Mouse (Mus musculus) gastrocnemius, adult 8-10 months (tissue): ENCODE data around the gene A830005F24Rik. TPM values are rescaled to one million over a fixed set of nuclear protein-coding genes. Genes with fewer than 3 reads are reported as not detected.
A peak's percentile ranks its signal among the peaks of the same experiment; 100 is the strongest.
"Not testable (repeated sequence)": the region's sequence is repeated elsewhere in the genome, so short reads cannot be mapped to it uniquely, and the experiment has no call there.

Experiments
- DNase-seq, 2 experiments: peaks; one replicate each; pipeline ENCODE4 v3.0.0; 2022; ENCODE audit warnings: low spot score in 2 of 2
- total RNA-seq, 4 experiments: library from RNA; stranded (reverse); gene quantifications; 2 replicates each; pipeline ENCODE4 v1.2.4; 2022

A830005F24Rik gene
- total RNA-seq, result under 1 TPM in 1 of 4 experiments, not detected in 3; 0.44 TPM

- peak; percentile 61 to 71 for DNase-seq
Measured at GRCm38 (mm10) chr13:48513003-48513929, at the start of gene A830005F24Rik, which contains the start of gene Zfp169. Gene A830005F24Rik (plus strand): TSS chr13:48513570. Gene Zfp169 (minus strand): TSS chr13:48513451.

DNA sequence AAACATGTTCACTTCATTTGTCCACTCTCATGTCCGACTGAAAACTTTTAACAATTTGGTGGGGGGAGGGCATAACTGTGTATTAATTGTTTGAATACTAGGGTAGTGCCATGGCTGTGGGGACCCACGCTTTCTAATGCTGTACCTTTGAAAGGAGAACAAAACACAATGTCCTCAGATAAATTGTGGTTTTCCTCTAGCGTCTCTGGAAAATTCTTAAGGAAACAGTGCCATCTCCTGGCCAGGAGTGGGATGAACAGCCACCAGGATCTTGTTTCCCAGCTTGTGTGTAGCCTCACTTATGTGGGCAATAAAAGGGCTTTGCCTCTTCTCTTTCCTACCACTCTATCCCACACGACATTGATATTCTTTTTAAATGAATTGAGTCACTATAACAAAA, 49.2 kb upstream of the A830005F24Rik start:
- peak; percentile 26 to 27 for DNase-seq

DNA sequence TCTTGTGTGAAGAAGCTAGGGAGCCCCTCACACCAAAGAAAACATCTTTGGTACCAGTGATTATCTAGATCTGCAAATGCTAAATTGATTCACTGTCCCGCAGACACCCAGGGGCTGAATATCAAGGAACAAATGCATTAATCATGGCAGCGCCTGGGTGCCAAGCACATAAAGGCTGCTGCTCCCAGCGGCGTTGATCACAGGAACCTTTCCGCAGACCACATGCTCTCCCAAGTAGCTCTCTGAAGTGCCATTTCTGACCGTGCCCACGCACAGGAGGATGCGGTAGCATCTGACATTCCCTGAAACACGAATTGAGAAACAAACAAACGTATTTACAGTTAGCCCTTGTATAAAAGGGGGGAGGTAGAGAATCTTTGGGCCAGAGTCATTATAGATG, 47.2 kb upstream of the A830005F24Rik start:
- DNase-seq, result no peak

DNA sequence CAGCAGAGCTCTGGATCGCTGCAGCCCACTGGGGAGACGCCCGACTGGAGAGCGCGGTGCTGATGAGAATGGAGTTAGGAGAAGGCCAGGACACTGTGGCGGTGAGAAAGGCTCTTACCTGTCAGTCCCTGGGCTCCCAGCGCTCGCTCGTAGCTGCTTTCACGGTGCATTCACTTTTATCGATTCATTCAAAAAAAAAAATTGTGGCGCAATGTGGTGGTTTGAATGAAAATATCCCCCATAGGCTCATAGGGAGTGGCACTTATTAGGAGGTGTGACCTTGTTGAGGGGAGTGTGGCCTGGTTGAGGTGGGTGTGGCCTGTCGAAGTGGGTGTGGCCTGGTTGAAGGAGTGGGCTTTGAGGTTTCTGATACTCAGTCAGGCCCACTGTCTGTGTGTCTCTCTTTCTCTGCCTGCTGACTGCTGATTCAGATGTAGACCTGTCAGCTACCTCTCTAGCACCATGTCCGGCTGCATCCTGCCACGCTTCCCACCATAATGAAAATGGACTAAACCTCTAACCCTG, 44.7 kb upstream of the A830005F24Rik start:
- DNase-seq, result no peak

- DNase-seq, result no peak
Measured at GRCm38 (mm10) chr13:48483606-48484005, 29.8 kb upstream of the A830005F24Rik start.

- DNase-seq, result no peak
Measured at GRCm38 (mm10) chr13:48490396-48491182, 22.8 kb upstream of the A830005F24Rik start.

DNA sequence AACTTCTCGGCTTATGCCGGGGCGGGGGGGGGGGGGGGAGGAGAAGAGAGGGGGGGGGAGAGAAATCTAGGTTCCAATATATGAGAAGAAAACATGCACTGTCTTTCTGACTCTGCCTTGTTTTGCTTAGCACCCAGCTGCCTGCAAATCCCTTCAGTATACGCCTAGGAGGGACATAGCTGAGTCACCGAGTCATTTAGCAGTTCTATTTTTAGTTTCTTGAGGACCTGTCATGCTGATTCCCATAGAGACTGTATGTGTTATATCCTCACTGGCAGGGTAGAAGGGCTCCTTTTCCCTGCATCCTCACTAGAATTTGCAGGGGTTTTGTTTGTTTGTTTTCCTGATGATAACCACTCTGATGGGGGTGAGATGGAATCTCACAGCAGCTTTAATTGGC, 20.2 kb upstream of the A830005F24Rik start:
- no peak for DNase-seq

DNA sequence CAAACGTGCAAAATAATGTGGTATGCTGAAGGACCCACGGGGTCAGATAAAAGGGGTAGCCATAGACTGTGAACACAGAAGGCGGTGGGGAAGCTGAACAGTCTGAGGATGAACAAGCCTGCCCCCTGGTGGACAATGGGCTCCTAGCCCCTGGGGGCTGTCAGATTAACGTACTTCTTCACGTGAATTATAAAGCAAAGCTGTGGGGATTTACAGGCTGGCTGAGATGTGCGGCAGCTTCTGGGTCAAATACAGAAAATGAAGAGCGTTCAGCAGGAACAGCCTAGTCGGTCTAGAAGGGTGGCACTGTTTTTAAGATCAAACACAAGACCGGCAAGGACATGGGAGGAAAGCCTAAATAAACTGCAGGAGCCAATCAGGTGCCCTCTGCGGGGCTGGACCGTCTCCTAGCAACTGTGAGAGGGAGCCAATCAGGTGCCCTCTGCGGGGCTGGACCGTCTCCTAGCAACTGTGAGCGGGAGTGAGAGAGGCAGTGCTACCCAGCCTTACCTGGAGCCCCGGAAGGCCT, 15.6 kb upstream of the A830005F24Rik start:
- peak; percentile 26 to 27 for DNase-seq

DNA sequence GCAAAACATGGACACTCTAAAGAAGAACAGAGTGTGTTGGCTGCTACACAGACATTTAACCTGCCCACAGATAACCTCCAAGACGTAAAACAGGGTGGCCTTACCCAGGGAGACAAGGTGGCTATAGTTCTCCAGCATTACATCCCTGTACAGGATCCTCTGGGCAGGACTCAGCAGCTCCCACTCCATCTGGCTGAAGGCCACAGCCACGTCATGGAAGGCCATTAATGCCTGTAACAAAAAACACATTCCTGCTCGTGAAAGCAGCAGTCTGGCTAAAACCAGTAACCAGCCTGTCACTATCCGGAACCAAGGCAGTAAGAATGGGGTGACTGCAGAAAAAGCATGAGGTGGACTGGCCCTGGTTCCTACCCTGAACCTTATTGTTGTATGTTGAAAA, 14.7 kb upstream of the A830005F24Rik start:
- no peak for DNase-seq

DNA sequence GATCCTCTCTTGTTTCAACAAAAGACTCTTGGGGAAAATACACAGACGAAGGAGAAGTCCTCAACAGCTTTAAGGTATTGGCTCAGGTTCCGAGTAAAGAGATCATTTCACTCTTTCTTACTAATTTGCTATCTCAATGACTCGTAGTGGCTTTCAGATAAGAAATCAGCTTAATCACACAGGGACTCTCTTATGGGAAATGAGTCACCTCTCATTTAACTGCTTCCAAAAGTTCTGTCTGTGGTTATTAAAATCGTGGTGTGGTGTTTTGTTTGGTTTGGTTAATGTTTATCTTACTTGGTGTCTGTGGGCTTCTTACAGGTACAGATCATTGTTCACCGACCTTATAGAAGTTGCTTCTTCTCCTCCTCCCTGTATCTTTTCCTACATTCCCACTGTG, 10.9 kb upstream of the A830005F24Rik start:
- no peak for DNase-seq

GRCm38 (mm10) chr13:48508661-48509060, 4.7 kb upstream of the A830005F24Rik start:
- no peak for DNase-seq

DNA sequence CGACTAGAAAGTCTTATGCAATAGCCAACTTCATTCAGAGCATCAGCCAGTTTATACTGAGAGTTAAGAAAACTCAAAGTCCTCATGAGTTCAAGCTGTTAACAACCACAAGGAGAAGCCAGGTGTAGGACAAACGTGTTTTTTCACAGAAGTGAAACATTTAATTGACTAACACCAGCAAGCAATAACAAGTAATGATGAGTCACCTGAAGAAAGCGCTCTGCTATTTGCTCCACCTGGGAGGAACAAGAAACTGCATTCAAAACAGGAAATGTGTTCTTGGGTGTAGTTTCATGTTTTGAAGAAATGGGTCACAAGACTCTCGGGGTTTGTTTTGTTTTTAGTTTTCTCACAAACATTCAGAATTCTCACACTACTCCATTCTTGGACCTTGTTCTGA, 2.5 kb downstream of the A830005F24Rik start:
- no peak for DNase-seq

- not testable (repeated sequence) for DNase-seq
Measured at GRCm38 (mm10) chr13:48519122-48519521, 5.8 kb downstream of the A830005F24Rik start.

- DNase-seq, result no peak
Measured at GRCm38 (mm10) chr13:48525745-48526144, 12.4 kb downstream of the A830005F24Rik start.

DNA sequence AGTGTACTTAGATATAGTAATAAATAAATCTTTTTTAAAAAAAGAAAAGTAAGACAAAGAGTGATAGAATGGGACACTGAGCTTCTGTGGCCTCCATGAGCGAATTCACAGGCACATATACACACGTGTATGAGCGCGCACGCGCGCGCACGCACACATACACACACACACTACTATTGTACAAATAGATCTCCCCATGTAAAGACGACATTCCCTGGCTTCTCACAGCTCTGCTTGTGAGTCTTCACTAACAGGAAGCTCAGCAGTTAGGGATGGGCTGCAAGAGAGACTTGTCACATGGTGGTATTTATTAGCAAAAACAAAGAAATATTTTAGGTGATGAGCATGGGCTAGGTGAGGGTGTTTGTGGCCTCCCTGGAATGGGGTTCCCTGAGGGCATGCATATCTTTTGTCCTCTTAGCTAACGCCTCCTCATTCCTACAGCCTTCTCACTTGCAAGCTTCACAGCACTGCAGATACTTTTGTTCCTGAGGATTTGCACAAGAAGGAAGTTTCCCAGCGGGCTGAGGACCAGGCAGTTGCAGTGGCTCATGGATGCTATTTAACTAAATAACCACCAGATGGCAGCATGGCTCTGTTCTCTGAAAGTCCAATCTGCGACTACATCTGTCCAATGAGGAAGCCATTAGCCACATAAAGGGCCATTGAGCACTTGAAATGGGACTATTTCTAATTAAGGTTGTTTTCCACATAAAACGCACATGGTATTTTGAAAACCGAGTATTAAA, 14.9 kb downstream of the A830005F24Rik start:
- DNase-seq, result peak; percentile 21 to 30

DNA sequence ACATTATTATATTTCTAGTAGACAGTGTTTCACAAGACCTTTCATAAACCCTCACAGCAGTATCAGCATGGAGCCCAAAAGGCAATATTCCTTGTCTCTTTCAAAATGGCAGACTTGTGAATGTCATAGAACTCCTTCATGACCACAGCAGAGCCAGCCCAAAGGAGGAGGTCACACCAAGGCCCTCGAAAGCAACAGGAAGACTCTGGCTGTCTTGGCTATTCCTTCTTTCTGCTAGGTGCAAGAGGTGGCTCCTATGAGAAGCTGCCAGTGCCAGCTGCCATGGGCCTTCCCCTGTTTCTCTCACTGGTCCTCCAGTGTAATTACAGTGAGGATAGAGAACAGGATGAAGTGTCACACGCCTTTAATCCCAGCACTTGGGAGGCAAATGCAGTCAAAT, 15.7 kb downstream of the A830005F24Rik start:
- no peak for DNase-seq

DNA sequence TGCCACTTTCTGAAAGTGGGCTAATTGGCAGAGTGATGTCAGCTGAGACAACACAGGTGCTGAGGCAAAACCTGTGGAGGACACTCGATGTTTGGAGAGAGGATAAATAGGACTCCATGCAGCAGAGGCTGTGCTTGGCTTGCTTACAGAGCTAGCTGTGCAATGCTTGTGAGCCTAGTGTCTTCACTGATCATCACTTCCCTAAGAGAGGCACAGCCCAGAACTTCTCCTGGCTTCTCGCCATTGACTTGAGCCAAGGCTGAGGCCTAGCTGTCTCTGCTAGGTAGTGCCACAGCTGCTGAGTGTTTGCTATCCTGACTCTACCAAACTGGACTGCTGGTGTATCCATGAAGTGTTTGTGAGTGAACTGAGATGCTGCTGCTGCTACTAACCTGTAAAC, 17.3 kb downstream of the A830005F24Rik start:
- peak; percentile 55 to 57 for DNase-seq

DNA sequence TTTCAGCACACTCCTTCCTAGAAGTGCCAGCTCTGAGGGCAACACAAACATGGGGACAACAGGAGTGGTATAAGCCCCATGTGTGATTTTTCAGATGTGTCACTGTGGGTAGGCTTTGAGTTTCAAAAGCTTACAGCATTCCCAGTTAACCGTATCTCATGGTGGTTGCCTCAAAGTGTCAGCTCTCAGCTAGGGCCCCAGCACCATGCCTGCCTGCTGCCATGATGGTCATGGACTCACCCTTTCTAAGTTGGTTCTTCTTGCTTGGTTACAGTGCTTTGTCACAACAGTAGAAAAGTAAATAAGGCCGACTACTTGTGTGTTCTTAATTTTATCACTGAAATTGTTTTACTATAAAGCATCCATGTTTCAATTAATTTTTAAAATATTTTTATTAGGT, 18.1 kb downstream of the A830005F24Rik start:
- DNase-seq, result no peak

DNA sequence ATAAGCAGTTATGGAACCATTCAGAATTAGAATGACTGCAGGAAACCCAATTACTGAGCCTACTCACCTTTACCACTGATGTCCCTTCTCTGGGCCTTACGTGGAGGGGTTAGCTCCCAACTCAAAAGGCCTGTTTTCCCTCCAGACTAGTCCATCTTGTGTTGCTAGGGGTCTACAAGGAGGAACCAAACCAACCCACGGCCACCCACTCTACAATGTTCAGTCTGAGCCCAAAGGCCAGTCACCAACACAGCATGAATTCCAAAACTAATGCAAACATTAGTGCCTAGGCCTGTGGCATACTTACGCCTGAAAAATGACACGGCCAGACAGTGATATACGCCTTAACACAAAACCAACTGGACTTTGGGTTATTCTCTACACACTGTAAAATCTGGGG, 20.1 kb downstream of the A830005F24Rik start:
- no peak for DNase-seq

- no peak for DNase-seq
Measured at GRCm38 (mm10) chr13:48540488-48540887, 27.1 kb downstream of the A830005F24Rik start.

DNA sequence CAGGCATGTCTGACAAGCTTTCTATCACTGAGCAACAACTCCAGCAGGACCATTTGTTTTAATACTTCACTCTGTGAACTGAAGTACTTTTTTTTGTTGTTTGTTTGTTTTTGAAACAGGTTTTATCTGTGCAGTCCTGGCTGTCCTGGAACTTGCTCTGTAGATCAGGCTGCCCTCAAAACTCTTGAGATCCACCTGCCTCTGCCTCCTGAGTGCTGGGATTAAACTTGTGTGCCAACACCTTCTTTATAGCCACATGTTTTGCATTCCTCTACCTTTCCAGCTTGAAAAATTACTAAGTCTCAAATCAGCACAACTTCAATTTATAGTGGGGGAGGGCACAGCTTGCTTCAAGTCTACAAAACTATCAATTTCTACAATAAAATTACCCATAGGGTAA, 31.0 kb downstream of the A830005F24Rik start:
- DNase-seq, result no peak
